Mouse (Mus musculus): ENCODE data around the gene Foxp2. TPM values are rescaled to one million over a fixed set of nuclear protein-coding genes. Genes with fewer than 3 reads are reported as not detected.
A peak's percentile ranks its signal among the peaks of the same experiment; 100 is the strongest.

The Foxp2 gene
- polyA plus RNA-seq, 1 experiment from 2014 or later = 52.2 TPM

DNA sequence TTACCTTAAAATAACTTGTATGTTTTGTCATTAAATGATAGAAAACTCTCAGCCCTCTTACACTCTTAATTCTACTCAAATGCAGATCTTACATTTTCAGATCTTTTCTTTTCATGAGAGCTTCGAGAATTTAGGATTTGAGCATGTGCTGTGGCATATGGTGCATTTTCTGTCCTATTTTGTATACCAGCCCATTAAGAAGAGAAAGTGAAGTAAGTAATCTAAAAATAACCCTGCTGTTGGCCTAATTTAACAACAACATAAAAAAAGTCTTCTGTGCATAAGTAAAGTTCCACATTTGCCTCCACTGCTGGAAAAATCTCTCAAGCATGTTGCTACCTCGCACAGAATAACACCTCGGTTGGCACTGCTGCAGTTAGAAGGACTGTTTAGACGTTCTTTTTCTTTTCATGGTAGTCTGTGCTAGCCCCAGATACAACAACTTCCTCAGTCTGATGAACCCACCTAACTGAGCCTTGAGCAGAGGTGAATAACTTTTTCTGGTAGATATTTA, 23.9 kb downstream of the Foxp2 start:
- Histone ChIP-seq H3K27me3 (no peaks in the 10 kb centered on the region), H3K4me3 (no peak overlapping the region), H3K27ac (no peak overlapping the region), H3K4me1 (replicated peaks) (no peaks in the 10 kb centered on the region), H3K4me2 (no peak overlapping the region), H3K9ac (no peak overlapping the region), H3K9me3 (no peaks in the 10 kb centered on the region), H3K36me3 (no peaks in the 10 kb centered on the region)
- no peak for ATAC-seq (ENCODE audit: low FRiP score)
- WGBS = 94% methylated on average over 4 of the region's 4 CpGs

- WGBS = 85% methylated on average over 6 of the region's 6 CpGs
Measured at GRCm38 (mm10) chr6:14951060-14951459, 49.9 kb downstream of the Foxp2 start.

DNA sequence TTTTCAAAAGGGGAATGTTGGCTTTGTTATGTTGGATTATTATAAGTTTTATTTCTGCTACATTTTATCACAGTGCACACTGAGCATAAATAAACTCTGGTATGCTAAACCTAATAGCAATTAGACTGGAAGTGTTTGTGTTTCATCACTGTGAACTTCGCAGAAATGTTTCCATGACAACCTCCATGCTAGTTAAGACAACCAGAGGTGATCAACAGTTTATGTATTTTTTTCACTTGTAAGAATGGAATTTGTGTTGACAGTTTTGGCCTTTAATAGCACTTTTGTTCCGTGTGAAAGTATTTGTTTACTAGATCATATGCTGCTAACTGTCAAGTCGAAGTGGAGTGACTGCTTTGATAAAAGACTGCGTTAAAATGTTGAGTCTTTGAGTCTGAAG, 51.6 kb downstream of the Foxp2 start:
- Histone ChIP-seq H3K9ac (no peak overlapping the region), H3K27me3 (no peaks in the 10 kb centered on the region), H3K4me3 (no peak overlapping the region), H3K4me2 (no peak overlapping the region), H3K9me3 (peaks cover 7% of the 10 kb centered on the region; the same call in 1 of the 2 replicates), H3K4me1 (replicated peaks) (no peaks in the 10 kb centered on the region), H3K36me3 (no peaks in the 10 kb centered on the region), H3K27ac (no peak overlapping the region)
- no peak for ATAC-seq (ENCODE audit: low FRiP score)
- WGBS = 44% methylated on average over 4 of the region's 4 CpGs

More at GRCm38 (mm10) chr6:14951060-14951459, 49.9 kb downstream of the Foxp2 start:
- H3K27ac ChIP-seq = no peak overlapping the region
- H3K36me3 ChIP-seq = no peaks in the 10 kb centered on the region
- ATAC-seq (ENCODE audit: low FRiP score) = no peak
- no peaks in the 10 kb centered on the region for H3K27me3 ChIP-seq
- no peak overlapping the region for H3K9ac ChIP-seq
- H3K4me2 ChIP-seq = no peak overlapping the region
- H3K9me3 ChIP-seq = peaks cover 7% of the 10 kb centered on the region; the same call in 1 of the 2 replicates
- H3K4me1 ChIP-seq (replicated peaks) = no peaks in the 10 kb centered on the region
- no peak overlapping the region for H3K4me3 ChIP-seq

- peaks cover 3% of the 10 kb centered on the region; the same call in 1 of the 2 replicates for H3K9me3 ChIP-seq
- WGBS = 82% methylated on average over 3 of the region's 3 CpGs
Measured at GRCm38 (mm10) chr6:14977042-14977441, 75.9 kb downstream of the Foxp2 start.

DNA sequence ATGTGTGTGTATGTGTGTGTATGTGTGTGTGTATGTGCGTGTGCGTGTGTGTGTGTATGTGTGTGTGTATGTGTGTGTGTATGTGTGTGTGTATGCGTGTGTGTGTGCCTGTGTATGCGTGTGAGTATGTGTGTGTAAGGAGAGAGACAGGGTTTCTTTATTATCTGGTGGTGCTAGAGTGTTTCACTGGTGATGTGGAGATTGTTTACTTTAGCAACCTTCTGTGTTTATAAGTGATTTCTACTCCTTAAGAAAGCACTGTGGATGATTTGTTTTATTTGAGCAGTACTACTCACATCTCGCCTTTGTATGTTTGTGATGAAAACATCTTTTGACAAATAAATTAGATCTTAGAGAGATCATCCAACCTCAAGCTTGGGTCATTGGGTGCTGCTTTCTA, 77.1 kb downstream of the Foxp2 start:
- ATAC-seq (ENCODE audit: low FRiP score) = no peak
- Histone ChIP-seq H3K4me2 (no peak overlapping the region), H3K27me3 (no peaks in the 10 kb centered on the region), H3K4me3 (no peak overlapping the region), H3K4me1 (replicated peaks) (no peaks in the 10 kb centered on the region), H3K9me3 (peaks cover 3% of the 10 kb centered on the region; the same call in 1 of the 2 replicates), H3K36me3 (no peaks in the 10 kb centered on the region), H3K9ac (no peak overlapping the region), H3K27ac (no peak overlapping the region)
- WGBS = 90% methylated on average over 5 of the region's 5 CpGs

More at GRCm38 (mm10) chr6:14977042-14977441, 75.9 kb downstream of the Foxp2 start:
- Histone ChIP-seq H3K27me3 (no peaks in the 10 kb centered on the region), H3K4me3 (no peak overlapping the region), H3K4me2 (no peak overlapping the region), H3K27ac (no peak overlapping the region), H3K36me3 (no peaks in the 10 kb centered on the region), H3K9ac (no peak overlapping the region), H3K4me1 (replicated peaks) (no peaks in the 10 kb centered on the region)
- no peak for ATAC-seq (ENCODE audit: low FRiP score)

DNA sequence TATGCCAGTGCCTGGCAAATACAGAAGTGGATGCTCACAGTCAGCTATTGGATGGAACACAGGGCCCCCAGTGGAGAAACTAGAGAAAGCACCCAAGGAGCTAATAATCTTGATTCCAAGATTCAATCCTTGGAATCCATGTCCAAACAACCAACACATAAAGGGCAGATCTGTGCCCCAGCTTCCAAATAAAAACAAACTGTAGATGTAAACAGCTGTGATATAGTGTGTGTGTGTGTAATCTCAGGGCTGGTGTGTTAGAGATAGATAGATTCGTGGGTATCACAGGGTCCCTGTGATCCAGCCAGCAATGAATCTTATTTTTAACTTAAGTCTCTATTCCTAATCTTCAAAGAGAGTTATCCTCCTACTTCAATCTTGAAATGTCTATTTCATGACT, 107.0 kb downstream of the Foxp2 start:
- WGBS = 94% methylated on average over 1 of the region's 1 CpGs
- H3K4me2 ChIP-seq = no peak overlapping the region
- H3K9me3 ChIP-seq = no peaks in the 10 kb centered on the region
- H3K9ac ChIP-seq = no peak overlapping the region
- no peak for ATAC-seq (ENCODE audit: low FRiP score)
- H3K27me3 ChIP-seq = no peaks in the 10 kb centered on the region
- no peaks in the 10 kb centered on the region for H3K36me3 ChIP-seq
- no peak overlapping the region for H3K27ac ChIP-seq
- no peaks in the 10 kb centered on the region for H3K4me1 ChIP-seq (replicated peaks)
- H3K4me3 ChIP-seq = no peak overlapping the region

- no peaks in the 10 kb centered on the region for H3K27me3 ChIP-seq
- no peaks in the 10 kb centered on the region for H3K9me3 ChIP-seq
- 90% methylated on average over 3 of the region's 3 CpGs for WGBS
- H3K27ac ChIP-seq = no peak overlapping the region
- no peak overlapping the region for H3K4me3 ChIP-seq
- H3K4me2 ChIP-seq = no peak overlapping the region
- no peaks in the 10 kb centered on the region for H3K4me1 ChIP-seq (replicated peaks)
- H3K9ac ChIP-seq = no peak overlapping the region
- H3K36me3 ChIP-seq = no peaks in the 10 kb centered on the region
- ATAC-seq (ENCODE audit: low FRiP score) = no peak
Measured at GRCm38 (mm10) chr6:15028488-15028887, 127.3 kb downstream of the Foxp2 start.

DNA sequence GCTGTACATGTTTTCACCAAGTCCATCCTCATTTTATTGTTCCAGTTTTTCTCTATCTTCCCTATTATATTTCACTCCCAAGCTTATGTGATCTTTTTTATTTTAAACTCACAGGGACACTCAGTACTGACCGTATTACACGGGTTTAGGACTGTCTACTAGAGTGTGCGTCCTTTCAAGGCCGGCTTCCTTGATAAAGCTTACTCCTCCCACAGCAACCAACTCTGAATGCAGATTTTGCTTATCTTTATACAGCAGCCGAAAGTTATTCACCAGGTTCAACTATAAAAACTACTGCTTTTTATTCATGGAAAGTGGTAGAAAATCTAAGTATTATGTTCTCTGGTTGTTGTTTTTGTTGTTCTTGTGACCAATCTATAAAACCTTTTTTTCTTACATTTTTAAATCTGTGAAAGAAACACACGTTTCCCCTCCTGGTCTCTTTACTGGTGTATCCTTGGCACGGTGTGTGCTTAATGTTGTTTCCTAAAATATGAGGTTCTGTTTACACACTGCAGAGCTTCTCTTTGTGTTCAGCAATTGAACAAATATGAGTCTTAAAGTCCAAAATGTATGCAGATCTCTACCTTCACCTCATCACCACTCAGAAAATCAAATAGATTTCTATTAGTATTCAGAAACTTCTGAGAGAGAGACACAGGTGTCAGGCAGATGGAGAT, 128.4 kb downstream of the Foxp2 start:
- 86% methylated on average over 7 of the region's 7 CpGs for WGBS
- Histone ChIP-seq H3K27me3 (no peaks in the 10 kb centered on the region), H3K27ac (no peak overlapping the region), H3K4me2 (no peak overlapping the region), H3K9me3 (no peaks in the 10 kb centered on the region), H3K4me3 (no peak overlapping the region), H3K9ac (no peak overlapping the region), H3K4me1 (replicated peaks) (no peaks in the 10 kb centered on the region), H3K36me3 (no peaks in the 10 kb centered on the region)
- no peak for ATAC-seq (ENCODE audit: low FRiP score)

DNA sequence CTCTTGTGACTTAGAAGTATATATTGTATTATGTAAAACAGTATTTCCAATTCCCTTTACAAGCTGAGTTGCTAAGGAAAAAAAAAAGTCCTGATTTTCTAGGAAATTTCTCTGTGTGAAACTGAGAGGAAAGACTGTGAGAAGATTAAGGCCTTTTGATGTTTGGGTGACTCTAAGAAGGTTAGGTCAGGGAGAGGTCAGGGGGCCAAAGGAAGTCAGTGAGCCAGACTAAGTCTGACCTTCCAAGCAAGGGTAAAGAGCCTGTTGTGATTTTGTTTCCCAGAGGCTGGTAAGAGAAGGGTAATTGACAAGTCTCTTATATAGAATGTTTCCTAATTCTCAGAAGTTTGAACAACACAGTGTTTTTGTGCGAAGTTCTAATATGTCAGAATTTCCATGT, 162.1 kb downstream of the Foxp2 start:
- no peaks in the 10 kb centered on the region for H3K9me3 ChIP-seq
- no peak overlapping the region for H3K4me3 ChIP-seq
- H3K27ac ChIP-seq = no peak overlapping the region
- no peak overlapping the region for H3K4me2 ChIP-seq
- no peaks in the 10 kb centered on the region for H3K36me3 ChIP-seq
- H3K4me1 ChIP-seq (replicated peaks) = no peaks in the 10 kb centered on the region
- no peaks in the 10 kb centered on the region for H3K27me3 ChIP-seq
- no peak overlapping the region for H3K9ac ChIP-seq
- ATAC-seq (ENCODE audit: low FRiP score) = no peak
- 23% methylated on average over 1 of the region's 1 CpGs for WGBS

- no peak for ATAC-seq (ENCODE audit: low FRiP score)
- Histone ChIP-seq H3K4me1 (replicated peaks) (no peaks in the 10 kb centered on the region), H3K27me3 (no peaks in the 10 kb centered on the region), H3K36me3 (no peaks in the 10 kb centered on the region), H3K9ac (no peak overlapping the region), H3K27ac (no peak overlapping the region), H3K9me3 (no peaks in the 10 kb centered on the region), H3K4me3 (no peak overlapping the region), H3K4me2 (no peak overlapping the region)
- 81% methylated on average over 1 of the region's 1 CpGs for WGBS
Measured at GRCm38 (mm10) chr6:15101548-15101947, 200.4 kb downstream of the Foxp2 start.

DNA sequence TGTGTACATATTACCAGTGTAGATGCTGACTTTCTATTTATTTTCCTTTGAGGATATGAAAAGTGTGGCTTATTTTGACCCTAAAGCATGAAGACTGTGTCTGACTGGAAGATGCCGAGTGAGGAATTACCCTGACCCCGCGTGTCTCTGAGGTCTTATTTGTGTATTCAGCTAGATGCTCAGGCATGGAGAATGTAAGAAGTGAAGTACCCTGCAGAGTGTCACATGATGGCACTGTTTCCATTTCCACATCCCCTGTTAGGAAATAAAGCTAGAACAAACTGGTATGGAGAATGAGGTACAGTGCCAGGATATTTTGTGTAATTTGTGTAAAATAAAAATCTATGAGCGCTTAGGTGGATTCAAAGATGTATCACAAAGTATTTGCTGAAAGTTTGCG, 219.8 kb downstream of the Foxp2 start:
- 56% methylated on average over 5 of the region's 5 CpGs for WGBS
- Histone ChIP-seq H3K9me3 (no peaks in the 10 kb centered on the region), H3K9ac (no peak overlapping the region), H3K4me1 (replicated peaks) (no peaks in the 10 kb centered on the region), H3K27me3 (no peaks in the 10 kb centered on the region), H3K4me2 (no peak overlapping the region), H3K27ac (no peak overlapping the region), H3K4me3 (no peak overlapping the region), H3K36me3 (no peaks in the 10 kb centered on the region)
- peak; percentile 69 for ATAC-seq (ENCODE audit: low FRiP score)

- ATAC-seq (ENCODE audit: low FRiP score) = no peak
- no peak overlapping the region for H3K4me3 ChIP-seq
Measured at GRCm38 (mm10) chr6:15121339-15121738, 220.2 kb downstream of the Foxp2 start.

DNA sequence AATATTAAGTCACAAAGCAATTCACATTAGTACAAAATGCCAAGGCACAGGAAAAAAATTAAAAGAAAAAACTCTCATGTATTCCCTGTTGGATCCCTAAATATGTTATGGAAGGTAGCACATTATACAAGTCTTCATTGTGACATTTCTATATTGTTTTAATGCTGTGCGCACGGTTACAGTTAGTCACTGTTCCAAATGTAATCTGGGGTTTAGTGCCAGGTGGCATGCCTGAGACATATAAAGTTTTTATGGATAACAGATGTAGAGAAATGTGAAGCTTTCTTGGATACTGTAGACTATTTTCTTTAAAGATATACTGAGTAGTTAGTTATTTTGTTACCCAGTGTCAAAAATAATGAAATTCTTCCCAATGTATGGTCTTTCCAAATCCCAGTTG, 229.0 kb downstream of the Foxp2 start:
- no peak overlapping the region for H3K4me3 ChIP-seq

More at GRCm38 (mm10) chr6:15121339-15121738, 220.2 kb downstream of the Foxp2 start:
- no peak overlapping the region for H3K4me2 ChIP-seq
- no peak overlapping the region for H3K27ac ChIP-seq
- H3K36me3 ChIP-seq = no peaks in the 10 kb centered on the region
- no peaks in the 10 kb centered on the region for H3K9me3 ChIP-seq
- H3K4me1 ChIP-seq (replicated peaks) = no peaks in the 10 kb centered on the region
- no peaks in the 10 kb centered on the region for H3K27me3 ChIP-seq
- no peak overlapping the region for H3K9ac ChIP-seq

More for the DNA sequence above, 229.0 kb downstream of the Foxp2 start:
- Histone ChIP-seq H3K9me3 (no peaks in the 10 kb centered on the region), H3K36me3 (no peaks in the 10 kb centered on the region), H3K4me1 (replicated peaks) (no peaks in the 10 kb centered on the region), H3K27ac (no peak overlapping the region), H3K4me2 (no peak overlapping the region), H3K27me3 (no peaks in the 10 kb centered on the region), H3K9ac (no peak overlapping the region)
- no peak for ATAC-seq (ENCODE audit: low FRiP score)
- WGBS = 92% methylated on average over 2 of the region's 2 CpGs

Data from hindbrain, embryonic 13.5 days (tissue).